Mouse (Mus musculus) retina, postnatal 7 days (tissue): ENCODE results near the gene Tmem167.

Source experiments
- DNase-seq: peaks from one replicate; pipeline ENCODE4 v3.0.0-alpha.2; 2012; ENCODE audit warnings: low read depth, low spot score

Tmem167 gene

GRCm38 (mm10) chr13:90183536-90183935, 94.6 kb downstream of the Tmem167 start:
- DNase-seq = no peak

GRCm38 (mm10) chr13:90186694-90187093, 97.8 kb downstream of the Tmem167 start:
- DNase-seq = no peak

GRCm38 (mm10) chr13:90188021-90188420, 99.1 kb downstream of the Tmem167 start:
- no peak for DNase-seq

GRCm38 (mm10) chr13:90191794-90192193, 102.9 kb downstream of the Tmem167 start:
- no peak for DNase-seq
